Mouse (Mus musculus): ENCODE data around the gene Ndrg3. TPM values are rescaled to one million over a fixed set of nuclear protein-coding genes. Genes with fewer than 3 reads are reported as not detected.
"Not testable (repeated sequence)": the region's sequence is repeated elsewhere in the genome, so short reads cannot be mapped to it uniquely, and the experiment has no call there.

Gene Ndrg3
- polyA plus RNA-seq, 1 experiment from 2014 or later = 45.3 TPM

DNA sequence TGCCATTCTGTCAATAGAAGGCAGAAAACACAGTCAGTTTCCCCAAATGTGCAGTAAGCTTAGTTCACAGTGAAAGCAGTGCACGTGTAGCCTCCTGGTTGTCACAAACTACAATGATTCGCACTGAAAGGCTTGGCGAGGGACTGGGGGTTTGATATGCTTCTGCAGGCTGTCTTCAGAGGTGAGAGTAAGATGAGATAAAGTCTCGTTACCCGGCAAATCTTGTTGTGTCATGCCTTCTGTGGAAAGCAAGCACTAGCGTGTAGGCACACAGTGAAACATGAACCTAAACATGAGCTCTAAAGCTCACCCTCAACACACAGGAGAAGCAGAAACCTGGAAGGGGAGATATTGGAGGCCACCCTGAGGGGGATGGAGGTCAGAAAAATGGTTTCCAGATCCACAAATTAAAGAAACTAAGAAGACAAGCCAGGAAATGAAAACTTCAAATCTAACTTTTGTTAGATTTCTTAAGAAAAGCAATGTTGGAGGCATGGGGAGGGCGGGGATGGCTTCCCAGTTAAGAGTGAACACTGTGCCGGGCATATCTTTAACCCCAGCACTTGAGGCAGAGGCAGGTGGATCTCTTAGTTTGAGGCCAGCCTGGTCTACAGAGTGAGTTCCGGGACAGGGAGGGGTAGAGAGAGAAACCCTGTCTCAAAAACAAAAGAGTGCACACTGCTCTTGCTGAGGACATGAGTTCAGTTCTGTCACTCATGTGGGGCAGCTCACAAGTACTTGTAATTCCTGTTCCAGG is 33.2 kb downstream of the Ndrg3 start:
- Histone ChIP-seq H3K4me1 (no peaks in the 10 kb centered on the region), H3K27me3 (no peaks in the 10 kb centered on the region), H3K4me2 (replicated peaks) (no peak overlapping the region), H3K9ac (no peak overlapping the region), H3K27ac (no peak overlapping the region), H3K9me3 (no peaks in the 10 kb centered on the region), H3K4me3 (no peak overlapping the region), H3K36me3 (no peaks in the 10 kb centered on the region)
- 81% methylated on average over 9 of the region's 9 CpGs for WGBS
- no peak for ATAC-seq (ENCODE audit: insufficient number of reproducible peaks, insufficient read depth, low FRiP score, low TSS enrichment)

DNA sequence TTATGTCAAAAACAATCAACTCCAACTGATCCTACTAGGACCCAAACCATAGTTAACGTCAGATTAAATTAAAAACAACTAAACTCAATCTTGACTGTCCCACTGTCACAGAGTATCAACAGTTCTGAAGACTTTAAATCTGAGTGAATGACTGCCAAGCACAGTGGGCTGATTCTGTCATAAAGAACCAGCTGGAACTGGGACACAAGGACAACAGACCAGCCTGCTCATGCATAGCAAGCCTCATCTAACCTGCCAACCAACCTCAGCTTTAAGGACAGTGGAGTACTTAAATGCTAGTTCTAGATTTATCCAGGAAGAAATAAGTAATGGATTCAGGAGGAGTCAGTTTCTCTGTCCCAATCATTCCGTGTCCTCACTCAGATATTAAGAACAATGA is 34.8 kb downstream of the Ndrg3 start:
- no peak overlapping the region for H3K4me3 ChIP-seq
- no peak overlapping the region for H3K4me2 ChIP-seq (replicated peaks)
- H3K4me1 ChIP-seq = no peaks in the 10 kb centered on the region
- no peak overlapping the region for H3K27ac ChIP-seq
- no peak overlapping the region for H3K9ac ChIP-seq
- no peak for ATAC-seq (ENCODE audit: insufficient number of reproducible peaks, insufficient read depth, low FRiP score, low TSS enrichment)
- H3K9me3 ChIP-seq = no peaks in the 10 kb centered on the region
- H3K27me3 ChIP-seq = no peaks in the 10 kb centered on the region
- no peaks in the 10 kb centered on the region for H3K36me3 ChIP-seq
- 86% methylated on average over 2 of the region's 2 CpGs for WGBS

DNA sequence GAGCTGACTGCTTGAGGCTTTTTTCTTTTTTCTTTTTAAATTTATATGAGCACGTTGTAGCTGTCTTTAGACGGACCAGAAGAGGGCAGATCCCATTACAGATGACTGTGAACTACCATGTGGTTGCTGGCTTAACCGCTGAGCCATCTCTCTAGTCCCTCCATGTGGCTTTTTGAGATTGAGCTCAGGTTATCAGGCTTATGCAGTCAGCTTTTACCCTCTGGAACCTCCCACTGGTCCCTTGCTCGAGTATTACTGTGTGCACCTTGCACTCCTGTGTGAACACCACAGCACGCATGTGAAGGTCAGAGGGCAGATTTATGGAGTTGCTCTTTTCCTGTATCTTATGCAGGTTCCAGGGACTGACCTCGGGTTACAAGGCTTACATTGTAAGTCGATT is 35.5 kb downstream of the Ndrg3 start:
- Histone ChIP-seq H3K9ac (no peak overlapping the region), H3K36me3 (no peaks in the 10 kb centered on the region), H3K27me3 (no peaks in the 10 kb centered on the region), H3K4me1 (no peaks in the 10 kb centered on the region), H3K4me2 (replicated peaks) (no peak overlapping the region), H3K4me3 (no peak overlapping the region), H3K9me3 (no peaks in the 10 kb centered on the region), H3K27ac (no peak overlapping the region)
- ATAC-seq (ENCODE audit: insufficient number of reproducible peaks, insufficient read depth, low FRiP score, low TSS enrichment) = no peak
- WGBS = 72% methylated on average over 7 of the region's 7 CpGs

DNA sequence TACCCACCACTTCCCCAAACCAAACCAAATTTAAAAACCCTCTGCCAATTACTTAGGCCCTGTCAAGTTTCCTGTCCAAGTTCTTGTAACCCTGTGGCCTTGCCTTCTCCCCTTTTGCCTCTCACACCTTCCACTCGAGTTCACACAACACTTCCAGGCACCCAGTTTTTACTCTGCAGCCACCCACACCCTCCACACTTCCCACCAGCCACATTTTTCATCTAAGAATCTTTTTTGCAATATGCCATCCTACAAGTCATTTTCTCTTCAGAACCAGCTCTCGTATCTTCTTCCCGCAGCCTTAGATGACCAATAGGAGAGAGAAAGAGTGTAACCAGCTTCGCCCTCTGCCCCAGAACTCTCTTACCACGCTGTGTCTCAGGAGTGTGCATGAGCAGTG is 37.4 kb downstream of the Ndrg3 start:
- H3K27me3 ChIP-seq = no peaks in the 10 kb centered on the region
- H3K27ac ChIP-seq = no peak overlapping the region
- no peak overlapping the region for H3K4me3 ChIP-seq
- no peaks in the 10 kb centered on the region for H3K4me1 ChIP-seq
- ATAC-seq (ENCODE audit: insufficient number of reproducible peaks, insufficient read depth, low FRiP score, low TSS enrichment) = no peak
- no peaks in the 10 kb centered on the region for H3K36me3 ChIP-seq
- no peak overlapping the region for H3K9ac ChIP-seq
- WGBS = 89% methylated on average over 5 of the region's 5 CpGs
- no peaks in the 10 kb centered on the region for H3K9me3 ChIP-seq
- no peak overlapping the region for H3K4me2 ChIP-seq (replicated peaks)

DNA sequence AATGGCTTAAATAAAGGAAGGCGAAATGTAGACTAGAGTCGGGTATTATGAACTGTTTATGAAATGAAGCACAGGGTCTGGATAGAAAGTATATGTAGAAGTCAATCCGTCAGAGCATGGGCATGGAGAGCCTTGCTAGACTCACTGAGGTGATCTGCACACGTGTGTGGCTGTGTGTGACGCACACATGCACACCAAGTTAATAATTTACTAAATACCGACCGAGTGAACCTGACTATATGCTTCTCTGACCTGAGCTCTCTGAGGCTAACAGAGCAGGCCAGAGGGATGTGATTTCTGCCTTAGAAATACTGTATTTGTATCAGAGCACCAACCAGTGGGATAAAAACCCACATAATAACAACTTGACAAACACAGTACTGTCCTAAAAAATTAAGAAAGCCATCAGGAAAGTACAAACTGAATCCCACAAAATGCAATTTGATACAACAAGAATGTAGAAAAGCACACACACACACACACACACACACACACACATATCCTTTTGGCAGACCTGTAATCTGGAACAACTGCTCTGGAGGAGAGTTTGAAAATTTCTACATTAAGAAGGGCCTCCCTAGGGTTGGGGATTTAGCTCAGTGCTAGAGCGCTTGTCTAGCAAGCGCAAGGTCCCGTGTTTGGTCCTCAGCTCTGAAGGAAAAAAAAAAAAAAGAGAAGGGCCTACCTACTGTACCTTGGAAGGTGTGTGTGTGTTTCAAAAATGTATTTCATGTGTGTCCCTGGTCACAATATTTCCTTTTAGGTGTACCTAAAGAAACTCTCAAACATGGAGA is 40.4 kb downstream of the Ndrg3 start:
- ATAC-seq (ENCODE audit: insufficient number of reproducible peaks, insufficient read depth, low FRiP score, low TSS enrichment) = no peak
- 91% methylated on average over 10 of the region's 10 CpGs for WGBS
- H3K27me3 ChIP-seq = no peaks in the 10 kb centered on the region
- H3K4me2 ChIP-seq (replicated peaks) = no peak overlapping the region
- no peak overlapping the region for H3K9ac ChIP-seq
- no peaks in the 10 kb centered on the region for H3K9me3 ChIP-seq
- H3K4me1 ChIP-seq = no peaks in the 10 kb centered on the region
- H3K4me3 ChIP-seq = no peak overlapping the region
- no peak overlapping the region for H3K27ac ChIP-seq
- H3K36me3 ChIP-seq = peaks cover 12% of the 10 kb centered on the region; the same call in 1 of the 2 replicates

DNA sequence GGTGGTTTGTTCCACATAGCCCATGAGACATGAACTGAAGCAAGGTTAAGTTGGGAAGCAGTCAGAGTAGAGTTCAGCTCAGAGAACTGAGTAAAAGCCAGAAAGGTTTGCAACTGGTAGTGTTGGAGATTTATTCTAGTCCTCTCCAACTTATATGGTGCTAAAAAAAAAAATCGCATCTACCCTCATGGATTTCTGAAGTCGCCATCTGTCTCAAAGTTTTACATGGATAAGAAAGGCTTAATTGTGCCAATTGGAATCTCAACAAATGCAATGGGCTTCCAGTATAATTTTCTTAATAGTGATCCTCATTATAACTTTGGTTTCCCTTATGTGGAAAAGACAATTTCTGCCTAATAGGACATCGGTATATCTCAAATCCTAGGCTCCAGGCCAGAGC is 41.0 kb downstream of the Ndrg3 start:
- no peaks in the 10 kb centered on the region for H3K9me3 ChIP-seq
- 98% methylated on average over 3 of the region's 3 CpGs for WGBS
- H3K4me1 ChIP-seq = no peaks in the 10 kb centered on the region

DNA sequence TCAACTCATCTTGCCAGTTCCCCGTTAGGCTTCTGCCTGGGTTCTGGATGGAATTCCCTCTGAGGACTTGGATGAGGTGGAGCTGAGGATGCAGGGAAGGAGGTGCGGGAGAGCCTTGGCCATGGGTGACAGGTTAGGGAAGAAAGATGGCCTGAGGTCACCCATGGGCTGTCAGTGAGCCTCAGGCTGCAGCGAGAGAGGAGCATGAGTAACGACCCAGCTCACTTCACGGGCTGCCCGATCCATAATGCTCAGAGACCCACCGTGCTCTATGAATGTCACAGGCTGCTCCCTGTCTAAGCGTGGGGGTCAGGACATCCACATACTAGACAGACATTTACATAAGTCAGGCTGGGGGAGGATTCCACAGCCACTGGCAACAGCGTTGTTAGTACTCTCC is 50.3 kb downstream of the Ndrg3 start:
- 88% methylated on average over 9 of the region's 9 CpGs for WGBS
- ATAC-seq (ENCODE audit: insufficient number of reproducible peaks, insufficient read depth, low FRiP score, low TSS enrichment); H3K4me2 ChIP-seq (replicated peaks): not testable (repeated sequence)

More for the DNA sequence above, 41.0 kb downstream of the Ndrg3 start:
- Histone ChIP-seq H3K36me3 (peaks cover 16% of the 10 kb centered on the region; the same call in 1 of the 2 replicates), H3K27me3 (no peaks in the 10 kb centered on the region), H3K27ac (no peak overlapping the region), H3K9ac (no peak overlapping the region), H3K4me3 (no peak overlapping the region), H3K4me2 (replicated peaks) (no peak overlapping the region)
- no peak for ATAC-seq (ENCODE audit: insufficient number of reproducible peaks, insufficient read depth, low FRiP score, low TSS enrichment)

DNA sequence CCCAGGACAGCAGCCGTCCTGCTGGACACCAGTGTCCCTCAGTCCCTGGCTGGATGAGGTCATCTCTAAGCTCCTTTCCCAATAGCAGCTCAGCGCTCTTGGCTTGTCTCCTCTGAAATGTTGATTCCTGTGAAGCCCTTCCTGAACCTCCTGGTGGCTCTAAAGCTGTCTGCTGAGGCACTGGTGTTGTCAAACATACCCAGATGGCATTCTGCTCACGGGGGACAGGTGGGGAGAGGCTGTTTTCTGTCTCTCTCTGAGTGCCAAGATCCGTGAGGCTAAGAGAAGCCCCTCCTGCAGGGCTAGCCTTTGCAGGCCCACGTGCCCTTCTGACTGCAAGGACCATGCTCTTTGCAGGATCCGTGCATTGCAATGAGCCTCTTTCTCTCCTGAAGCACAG is 51.9 kb downstream of the Ndrg3 start:
- not testable (repeated sequence) for ATAC-seq (ENCODE audit: insufficient number of reproducible peaks, insufficient read depth, low FRiP score, low TSS enrichment); H3K27me3 ChIP-seq; H3K4me1 ChIP-seq; H3K9me3 ChIP-seq; H3K27ac ChIP-seq; H3K9ac ChIP-seq; H3K4me2 ChIP-seq (replicated peaks); H3K4me3 ChIP-seq
- 72% methylated on average over 6 of the region's 6 CpGs for WGBS
- H3K36me3 ChIP-seq = peaks cover 19% of the 10 kb centered on the region; the same call in 1 of the 2 replicates

More for the DNA sequence above, 50.3 kb downstream of the Ndrg3 start:
- H3K9me3 ChIP-seq, H3K27ac ChIP-seq, H3K9ac ChIP-seq, H3K27me3 ChIP-seq, H3K4me3 ChIP-seq, H3K4me1 ChIP-seq: not testable (repeated sequence)
- H3K36me3 ChIP-seq = peaks cover 24% of the 10 kb centered on the region; the same call in 1 of the 2 replicates

DNA sequence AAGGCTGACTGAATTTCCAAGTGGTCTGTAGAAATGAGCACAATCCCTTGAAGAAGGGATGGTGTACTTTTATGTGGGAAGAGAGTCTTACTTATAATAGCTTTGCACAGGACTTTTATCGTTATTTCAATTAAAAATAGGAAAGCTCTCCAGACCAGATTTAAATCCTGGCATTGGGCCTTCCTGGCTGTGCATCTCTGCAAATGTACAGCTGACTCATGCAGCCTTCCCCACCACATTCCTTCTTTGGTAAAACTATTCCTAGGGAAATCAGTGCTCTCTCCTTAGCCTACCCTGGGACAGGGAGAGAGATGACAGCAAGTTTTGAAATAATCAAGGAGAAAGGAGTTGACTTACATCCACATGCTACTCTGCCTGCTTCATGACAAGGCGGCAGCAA is 54.1 kb downstream of the Ndrg3 start:
- no peak for ATAC-seq (ENCODE audit: insufficient number of reproducible peaks, insufficient read depth, low FRiP score, low TSS enrichment)
- H3K27me3 ChIP-seq = no peaks in the 10 kb centered on the region
- no peak overlapping the region for H3K27ac ChIP-seq
- no peaks in the 10 kb centered on the region for H3K4me1 ChIP-seq
- WGBS = 92% methylated on average over 2 of the region's 2 CpGs
- 0 out of 2 replicates have a peak, but pooled peaks cover 8% of the 10 kb centered on the region for H3K36me3 ChIP-seq
- H3K4me2 ChIP-seq (replicated peaks) = no peak overlapping the region
- H3K4me3 ChIP-seq = no peak overlapping the region
- no peaks in the 10 kb centered on the region for H3K9me3 ChIP-seq
- no peak overlapping the region for H3K9ac ChIP-seq

DNA sequence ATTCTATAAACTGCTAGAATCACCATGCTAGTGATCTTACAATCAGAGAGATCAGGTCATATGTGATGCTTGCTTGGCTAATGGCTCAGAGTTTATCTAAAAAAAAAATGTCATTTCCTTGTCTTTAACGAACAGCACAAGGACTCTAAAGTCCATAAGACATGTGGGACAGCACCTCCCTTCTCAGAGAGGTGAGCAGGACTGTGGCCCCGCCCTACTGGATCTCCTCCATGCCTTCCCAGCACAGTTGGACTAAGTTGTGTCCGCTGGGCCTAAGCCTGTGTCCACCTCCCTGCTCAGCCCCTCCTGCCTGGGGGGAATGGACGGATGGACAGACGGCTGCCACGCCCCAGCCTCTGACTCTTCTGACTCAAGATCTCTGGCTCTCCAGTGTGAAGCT is 56.9 kb downstream of the Ndrg3 start:
- no peak for ATAC-seq (ENCODE audit: insufficient number of reproducible peaks, insufficient read depth, low FRiP score, low TSS enrichment)
- Histone ChIP-seq H3K27ac (no peak overlapping the region), H3K9me3 (no peaks in the 10 kb centered on the region), H3K9ac (no peak overlapping the region), H3K4me2 (replicated peaks) (no peak overlapping the region), H3K4me1 (no peaks in the 10 kb centered on the region), H3K4me3 (no peak overlapping the region), H3K36me3 (0 out of 2 replicates have a peak, but pooled peaks cover 8% of the 10 kb centered on the region), H3K27me3 (no peaks in the 10 kb centered on the region)
- WGBS = 89% methylated on average over 6 of the region's 6 CpGs

DNA sequence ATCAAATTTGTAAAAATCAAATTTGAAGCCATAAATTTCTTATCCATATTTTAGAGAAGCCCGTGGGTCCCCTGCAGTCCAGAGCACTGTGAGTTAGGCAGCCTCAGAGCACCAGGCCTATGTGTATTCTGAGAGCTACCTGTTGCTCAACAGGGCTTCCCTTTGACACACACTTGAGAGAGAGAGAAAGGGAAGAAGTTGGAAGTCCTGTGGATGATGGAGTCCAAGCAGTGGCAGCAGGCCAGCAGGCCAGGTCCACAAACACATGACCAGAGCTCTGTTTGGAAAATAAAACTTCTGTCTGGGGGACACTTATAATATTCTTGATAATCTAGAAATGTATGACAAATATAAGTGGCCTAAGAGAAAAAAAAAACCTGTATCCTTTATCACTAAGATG is 58.4 kb downstream of the Ndrg3 start:
- no peak for ATAC-seq (ENCODE audit: insufficient number of reproducible peaks, insufficient read depth, low FRiP score, low TSS enrichment)
- H3K4me1 ChIP-seq = no peaks in the 10 kb centered on the region
- no peak overlapping the region for H3K4me3 ChIP-seq
- H3K4me2 ChIP-seq (replicated peaks) = no peak overlapping the region
- no peak overlapping the region for H3K9ac ChIP-seq
- H3K36me3 ChIP-seq = 0 out of 2 replicates have a peak, but pooled peaks cover 8% of the 10 kb centered on the region
- no peak overlapping the region for H3K27ac ChIP-seq
- H3K27me3 ChIP-seq = no peaks in the 10 kb centered on the region
- no peaks in the 10 kb centered on the region for H3K9me3 ChIP-seq
- 89% methylated on average over 1 of the region's 1 CpGs for WGBS

DNA sequence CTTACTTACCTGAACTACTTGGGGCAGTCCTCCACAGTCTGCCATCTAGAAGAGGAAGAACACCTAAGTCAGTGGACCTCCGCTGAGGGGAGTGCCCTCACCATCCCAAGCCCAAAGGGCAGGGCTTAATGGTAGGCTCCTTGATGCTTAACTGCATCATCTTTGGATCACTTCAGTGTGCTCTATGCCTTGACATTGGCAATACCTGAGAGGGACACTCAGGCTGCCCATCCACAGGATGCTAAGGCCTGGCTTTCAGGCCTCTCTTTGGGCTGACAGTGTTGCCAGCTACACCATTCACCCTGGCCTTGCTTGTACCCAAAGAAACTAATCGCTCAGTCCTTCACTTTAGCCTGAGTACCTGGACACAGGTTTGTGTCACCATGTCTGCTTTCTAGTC is 60.4 kb downstream of the Ndrg3 start:
- WGBS = 95% methylated on average over 2 of the region's 2 CpGs
- no peaks in the 10 kb centered on the region for H3K27me3 ChIP-seq

More for the DNA sequence above, 60.4 kb downstream of the Ndrg3 start:
- no peak for ATAC-seq (ENCODE audit: insufficient number of reproducible peaks, insufficient read depth, low FRiP score, low TSS enrichment)
- no peak overlapping the region for H3K9ac ChIP-seq
- H3K27ac ChIP-seq = no peak overlapping the region
- no peak overlapping the region for H3K4me2 ChIP-seq (replicated peaks)
- H3K9me3 ChIP-seq = no peaks in the 10 kb centered on the region
- H3K4me1 ChIP-seq = no peaks in the 10 kb centered on the region
- H3K4me3 ChIP-seq = no peak overlapping the region
- no peaks in the 10 kb centered on the region for H3K36me3 ChIP-seq
